Mouse (Mus musculus): ENCODE data around the gene 1700025C18Rik.
A peak's percentile ranks its signal among the peaks of the same experiment; 100 is the strongest.

Gene 1700025C18Rik

DNA sequence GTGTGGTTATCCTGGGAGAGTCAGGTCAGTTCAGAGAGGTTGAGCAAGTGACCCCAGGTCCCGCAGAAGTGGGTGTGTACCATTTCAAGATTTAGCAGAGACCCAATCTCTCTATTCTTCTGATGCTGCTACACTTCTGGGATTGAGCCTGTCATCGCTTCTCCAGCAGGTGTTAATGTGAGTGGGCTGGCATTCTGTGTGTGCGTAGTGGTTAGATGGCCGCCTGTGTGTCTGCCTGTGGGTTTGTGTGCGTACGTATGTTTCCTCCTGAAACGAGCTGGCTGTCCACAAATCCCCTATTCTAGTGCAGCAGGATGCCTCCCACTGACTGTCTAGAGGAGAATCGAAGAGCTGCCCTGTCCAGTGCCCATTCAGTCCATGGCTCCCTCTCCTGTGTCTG lies 12.5 kb downstream of the 1700025C18Rik start:
- DNase-seq (ENCODE audit: low read depth, low spot score): no peak

DNA sequence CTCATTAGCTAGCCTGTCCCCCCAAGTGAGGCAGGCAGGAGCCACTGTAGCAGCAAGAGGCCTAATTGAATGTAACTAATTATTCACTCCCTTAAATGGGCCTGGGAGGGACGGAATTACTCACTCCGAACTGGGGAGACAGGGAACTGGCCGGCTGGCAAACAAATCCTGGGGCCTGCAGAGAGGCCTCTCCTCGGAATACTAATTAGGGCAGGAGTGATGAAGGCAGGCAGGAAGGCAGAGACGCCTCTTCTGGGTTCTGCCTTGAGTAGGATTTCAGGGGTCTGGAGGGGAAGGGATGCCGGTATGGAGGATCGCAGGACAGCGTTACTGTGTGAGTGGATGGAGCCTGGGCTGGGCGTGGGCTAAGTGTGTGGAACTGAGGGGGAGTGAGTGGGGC lies 13.5 kb downstream of the 1700025C18Rik start:
- no peak for DNase-seq (ENCODE audit: low read depth, low spot score)

DNA sequence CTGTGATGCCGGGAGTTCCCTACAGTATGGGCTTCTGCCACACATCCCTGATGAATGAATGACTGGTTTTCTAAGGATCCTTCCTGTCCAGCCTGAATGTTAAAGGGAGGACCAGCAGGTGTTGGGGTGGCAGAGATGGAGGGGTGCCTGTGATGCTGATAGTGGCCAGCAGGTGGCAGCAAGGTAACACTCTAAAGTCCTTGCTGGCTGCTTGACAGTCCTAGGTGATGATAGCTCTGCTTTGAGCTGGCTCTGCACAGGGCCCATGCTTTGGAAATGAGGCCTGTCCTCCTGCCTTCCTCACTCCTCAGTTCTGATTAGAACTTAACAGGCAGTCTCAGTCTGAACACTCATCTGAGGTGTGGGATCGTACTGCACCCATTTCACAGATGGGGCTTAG lies 15.6 kb downstream of the 1700025C18Rik start:
- peak; percentile 89 for DNase-seq (ENCODE audit: low read depth, low spot score)

DNA sequence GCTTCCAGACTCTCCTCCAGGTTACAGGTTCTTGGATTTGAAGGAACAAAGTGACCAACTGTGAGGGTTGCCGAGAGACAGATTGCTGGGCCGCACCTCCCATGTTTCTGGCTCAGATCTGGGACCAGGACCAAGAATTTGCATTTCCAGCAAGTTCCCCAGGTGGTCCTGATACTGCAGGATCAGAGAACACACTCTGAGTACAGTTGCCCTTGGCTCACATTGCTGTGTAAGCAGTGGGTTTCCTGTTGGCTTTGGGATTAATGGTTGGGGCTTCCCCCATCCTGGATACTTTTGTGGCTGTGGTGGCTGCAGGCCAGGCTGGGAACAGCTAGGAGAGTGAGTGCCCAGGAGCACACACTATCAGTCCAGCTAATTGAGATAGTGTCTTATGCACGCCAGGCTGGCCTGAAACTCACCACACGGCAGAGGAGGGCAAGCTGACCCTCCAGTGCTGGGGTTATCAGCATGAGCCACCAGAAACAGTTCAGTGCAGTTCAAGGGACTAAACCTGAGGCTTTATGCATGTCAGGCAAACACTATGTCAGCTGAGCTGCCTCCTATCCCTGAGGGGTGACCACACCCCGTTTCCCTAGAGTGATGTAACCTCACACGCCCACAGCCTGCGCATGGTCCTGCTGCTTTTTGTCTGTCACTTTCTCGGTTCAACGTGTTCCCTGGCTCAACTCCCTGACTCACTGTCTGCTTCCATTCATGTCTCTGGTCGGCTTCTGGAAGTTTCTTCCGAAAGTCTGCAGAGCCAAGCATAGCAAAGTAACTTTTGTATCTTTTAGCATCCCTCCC lies 16.3 kb downstream of the 1700025C18Rik start:
- DNase-seq (ENCODE audit: low read depth, low spot score): peak; percentile 26

DNA sequence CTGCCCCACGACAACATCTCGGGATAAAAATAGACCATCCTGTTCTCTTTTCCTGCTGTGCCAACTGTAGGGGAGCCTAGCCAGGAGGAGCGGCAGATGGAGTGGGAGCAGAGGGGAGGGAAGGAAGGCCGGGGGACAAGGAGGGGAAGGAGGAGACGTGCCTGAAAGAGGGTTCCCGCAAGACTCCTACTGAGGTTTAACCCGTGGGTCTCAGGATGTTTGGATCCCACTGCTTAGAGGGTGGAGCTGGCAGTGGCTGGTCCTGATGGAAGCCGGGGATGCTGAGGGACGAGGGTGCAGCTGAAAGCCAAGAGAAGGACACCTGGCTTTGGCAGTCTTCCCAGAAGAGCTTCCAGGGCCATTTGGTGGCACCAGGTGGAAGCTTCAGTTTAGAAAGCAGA lies 17.2 kb downstream of the 1700025C18Rik start:
- DNase-seq (ENCODE audit: low read depth, low spot score): no peak

DNA sequence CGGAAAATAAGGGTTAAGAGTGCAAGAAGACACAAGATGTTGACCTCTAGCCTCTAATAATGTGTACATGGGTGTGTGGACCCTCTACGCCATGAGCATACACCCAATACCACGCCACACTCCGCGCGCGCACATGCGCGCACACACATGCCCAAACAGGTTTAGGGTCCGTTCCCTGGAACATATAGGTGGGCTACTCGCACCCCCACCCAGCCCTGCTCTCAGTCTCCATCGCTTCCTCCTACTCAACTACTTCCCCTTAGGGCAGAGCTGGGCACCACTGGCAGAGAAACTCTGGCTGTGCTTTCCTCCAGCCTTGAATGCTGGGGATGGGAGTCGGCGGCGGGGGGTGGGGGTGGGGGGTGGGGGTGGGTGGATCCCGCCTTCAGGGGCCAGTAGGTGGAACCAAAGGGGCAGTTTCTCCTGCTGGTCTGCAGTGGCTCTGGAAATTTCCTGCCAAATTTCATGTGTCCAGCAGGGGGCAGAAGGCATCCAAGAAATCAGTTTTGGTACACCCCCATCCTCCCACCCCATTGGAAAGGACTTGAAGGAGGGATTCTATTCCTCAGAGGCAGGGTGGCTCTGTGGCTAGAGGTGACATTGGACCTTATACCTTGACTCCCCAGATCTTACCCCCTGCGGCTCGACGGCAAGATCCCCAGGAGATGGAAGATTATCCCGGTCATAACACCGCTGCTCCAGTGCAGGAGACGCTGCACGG lies 20.3 kb downstream of the 1700025C18Rik start:
- DNase-seq (ENCODE audit: low read depth, low spot score): peak; percentile 80

DNA sequence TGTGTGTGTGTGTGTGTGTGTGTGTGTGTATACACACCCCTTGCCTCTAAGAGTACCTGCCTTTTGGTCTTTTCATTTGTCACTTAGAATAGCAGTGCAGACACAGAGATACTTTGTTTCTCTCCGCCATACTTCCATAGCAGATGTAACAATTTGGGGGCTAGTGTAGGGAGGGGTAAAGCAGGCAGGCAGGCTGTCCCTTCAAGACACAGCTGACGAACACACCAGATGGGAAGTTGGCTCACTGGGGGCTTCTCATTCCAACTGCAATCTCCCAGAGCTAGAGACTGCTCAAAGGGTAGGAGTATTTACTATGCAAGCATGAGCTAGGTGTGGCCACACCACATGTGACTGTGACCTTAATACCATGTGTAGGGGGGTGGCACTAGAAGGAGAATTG lies 21.7 kb downstream of the 1700025C18Rik start:
- no peak for DNase-seq (ENCODE audit: low read depth, low spot score)

DNA sequence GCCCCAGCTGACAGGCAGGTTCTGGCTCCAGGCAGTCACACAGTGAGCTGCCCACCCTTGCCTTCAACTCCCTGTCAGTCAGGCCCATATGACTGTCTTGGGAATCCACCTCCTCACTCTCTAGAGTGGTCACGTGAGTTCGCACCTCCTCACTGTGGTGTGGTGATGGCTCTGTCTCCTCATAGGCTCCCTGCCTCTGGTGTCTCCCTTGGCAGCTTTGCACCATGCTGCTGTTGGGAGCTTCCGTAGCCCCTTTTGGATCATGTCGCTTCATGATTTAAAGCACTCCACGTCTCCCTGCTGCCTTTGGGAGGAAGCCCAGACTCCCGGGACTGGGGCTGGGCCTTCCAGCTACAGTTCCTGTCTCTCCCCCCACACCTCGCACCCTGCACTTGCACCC lies 26.1 kb downstream of the 1700025C18Rik start:
- DNase-seq (ENCODE audit: low read depth, low spot score): no peak

DNA sequence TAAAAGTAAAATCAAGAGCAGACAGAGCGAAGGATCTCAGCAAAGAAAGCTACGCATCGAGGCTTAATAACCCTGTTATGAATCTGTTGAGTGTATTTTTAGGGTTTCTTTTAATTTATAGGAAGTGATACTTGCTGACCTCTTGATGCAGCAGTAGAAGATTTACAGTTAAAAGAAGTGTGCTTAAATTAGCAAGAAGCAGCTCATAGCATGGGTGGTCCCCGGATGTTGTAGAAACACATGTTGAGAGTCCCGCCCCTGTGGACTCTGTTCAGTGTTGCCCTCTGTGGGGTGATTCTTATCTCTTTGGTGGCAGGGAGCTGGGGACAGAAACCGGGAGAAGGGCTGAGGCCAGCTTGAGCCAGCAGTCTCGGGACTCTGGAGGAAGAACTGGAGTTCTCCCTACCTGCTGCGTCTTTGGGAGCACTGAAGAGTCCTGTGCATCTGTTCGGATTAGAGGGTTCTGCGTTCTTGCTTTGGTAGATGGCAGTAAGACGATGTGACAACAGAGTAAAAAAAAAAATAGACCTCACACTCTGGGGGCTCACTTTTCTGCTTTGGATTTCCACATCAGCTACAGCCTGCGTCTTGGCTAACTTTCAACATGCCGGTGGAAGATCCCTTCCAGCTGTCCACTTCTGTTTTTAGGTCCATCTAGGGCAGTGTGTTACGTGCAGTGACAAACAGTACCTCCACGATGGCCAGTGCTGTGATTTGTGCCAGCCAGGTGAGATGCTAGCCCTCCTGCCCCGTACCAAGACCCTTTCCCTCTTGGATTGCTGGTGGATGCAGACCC lies 28.7 kb downstream of the 1700025C18Rik start:
- no peak for DNase-seq (ENCODE audit: low read depth, low spot score)

DNA sequence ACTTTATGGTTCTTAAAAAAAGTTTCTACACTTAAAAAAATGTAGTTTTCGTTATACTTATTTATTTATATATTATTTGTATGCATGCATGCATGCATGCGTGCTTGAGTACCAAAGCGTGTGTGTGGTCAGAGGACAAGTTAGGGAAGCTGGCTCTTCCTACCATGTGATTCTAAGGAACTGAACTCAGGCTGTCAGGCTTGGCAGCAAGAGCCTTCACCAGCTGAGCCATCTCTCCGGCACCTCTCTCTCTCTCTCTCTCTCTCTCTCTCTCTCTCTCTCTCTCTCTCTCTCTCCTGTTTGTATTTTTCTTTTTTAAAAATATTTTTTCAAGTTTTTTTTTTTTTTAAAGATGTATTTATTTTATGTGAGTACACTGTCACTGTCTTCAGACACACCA lies 30.6 kb downstream of the 1700025C18Rik start:
- no peak for DNase-seq (ENCODE audit: low read depth, low spot score)

DNA sequence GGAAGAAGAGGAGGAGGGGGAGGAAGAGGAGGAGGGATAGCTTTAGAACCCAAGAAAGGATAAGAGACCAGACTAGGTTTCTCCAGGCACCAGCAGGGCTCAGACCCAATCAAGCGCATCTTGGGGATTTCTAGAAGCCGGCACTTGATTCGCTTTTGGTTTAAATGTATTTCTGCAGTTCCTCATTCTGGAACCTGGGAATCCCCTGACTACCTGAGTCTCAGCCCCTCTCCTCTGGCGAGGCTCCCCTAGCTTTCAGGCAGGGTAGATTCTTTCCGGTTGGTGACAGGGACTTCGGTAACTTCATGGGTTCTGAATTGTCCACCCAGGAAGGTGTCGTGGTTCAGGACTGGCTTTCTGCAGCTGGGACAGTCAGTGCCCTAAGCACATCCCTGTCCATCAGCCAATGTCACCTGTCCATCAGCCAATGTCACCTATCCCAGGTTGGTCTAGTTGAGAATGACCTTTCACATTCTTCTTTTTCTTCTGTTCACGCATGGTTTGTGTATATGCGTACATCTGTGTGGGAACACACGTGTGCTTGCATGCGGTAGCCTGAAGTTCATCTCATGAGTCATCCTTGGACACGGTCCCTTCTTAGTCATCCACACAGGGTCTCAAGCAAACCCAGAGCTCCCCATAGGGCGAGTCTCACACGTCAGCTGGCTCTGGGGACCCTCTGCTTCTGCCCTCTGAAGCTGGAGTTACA lies 34.0 kb downstream of the 1700025C18Rik start:
- DNase-seq (ENCODE audit: low read depth, low spot score): no peak

DNA sequence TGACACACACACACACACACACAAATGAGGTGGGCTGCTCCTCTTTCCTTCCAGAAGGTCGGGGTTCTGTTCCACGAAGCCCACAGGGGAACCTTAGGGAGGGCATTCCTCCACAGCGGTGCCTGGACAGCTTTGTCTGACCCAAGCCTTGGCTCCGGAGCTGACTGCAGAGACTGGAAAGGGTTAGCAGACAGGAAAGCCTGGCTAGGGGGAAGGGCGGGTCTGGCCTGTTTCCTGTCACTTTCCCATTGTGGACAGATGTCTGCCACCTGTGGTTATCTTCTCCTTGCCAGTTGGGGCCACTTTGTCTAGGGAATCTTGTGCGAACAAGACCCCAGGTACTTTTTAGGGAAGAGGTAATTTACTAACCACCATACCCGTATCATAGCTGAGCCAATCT lies 34.6 kb downstream of the 1700025C18Rik start:
- DNase-seq (ENCODE audit: low read depth, low spot score): no peak

DNA sequence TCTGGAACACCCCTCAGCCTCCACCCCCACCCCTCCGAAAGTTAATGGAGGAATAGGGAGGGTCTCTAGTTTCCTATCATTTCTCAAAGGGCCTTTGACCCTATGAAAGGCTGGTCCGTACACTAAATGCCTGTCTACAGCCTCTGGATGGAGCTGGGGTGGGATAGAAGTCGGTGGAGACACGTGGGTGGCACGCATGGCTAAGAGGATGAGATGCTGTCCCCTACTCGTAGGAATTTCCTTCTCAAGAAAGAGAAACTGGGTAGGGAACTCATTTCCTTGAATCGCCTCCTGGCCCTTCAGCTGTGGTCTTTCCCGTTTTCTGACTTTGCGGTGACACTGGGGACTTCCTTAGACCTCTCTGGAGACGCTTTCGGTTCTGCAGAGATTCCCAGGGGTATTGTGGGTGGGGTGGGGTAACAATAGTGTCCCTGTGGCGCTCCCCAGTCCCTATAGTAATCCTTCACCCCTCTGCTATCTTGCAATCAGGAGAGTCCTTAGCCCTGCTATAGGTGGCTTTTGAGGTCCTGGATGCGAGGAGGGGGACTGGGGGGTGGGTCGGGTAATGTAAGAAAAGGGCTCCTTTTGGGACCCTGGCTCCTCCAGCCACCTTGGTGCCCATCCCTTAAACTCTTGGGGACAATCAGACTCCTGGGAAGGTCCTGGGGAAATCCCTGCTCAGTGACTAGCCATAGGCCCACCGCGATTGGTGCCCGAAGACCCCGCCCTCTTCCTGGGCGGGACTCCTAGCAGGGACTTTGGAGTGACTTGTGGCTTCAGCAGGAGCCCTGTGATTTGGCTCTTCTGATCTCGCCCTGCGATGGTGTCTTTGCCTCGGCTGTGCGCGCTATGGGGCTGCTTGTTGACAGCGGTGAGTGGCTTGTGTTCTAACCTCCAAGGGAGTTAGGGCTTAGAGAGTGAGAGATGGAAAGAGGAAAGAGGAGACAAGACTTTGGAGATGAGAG lies 35.4 kb downstream of the 1700025C18Rik start, which contains the start of gene Cd40:
TSS of gene Cd40 (plus strand) at position 740 of the 965 bp plus-strand sequence.
- DNase-seq (ENCODE audit: low read depth, low spot score): no peak

DNA sequence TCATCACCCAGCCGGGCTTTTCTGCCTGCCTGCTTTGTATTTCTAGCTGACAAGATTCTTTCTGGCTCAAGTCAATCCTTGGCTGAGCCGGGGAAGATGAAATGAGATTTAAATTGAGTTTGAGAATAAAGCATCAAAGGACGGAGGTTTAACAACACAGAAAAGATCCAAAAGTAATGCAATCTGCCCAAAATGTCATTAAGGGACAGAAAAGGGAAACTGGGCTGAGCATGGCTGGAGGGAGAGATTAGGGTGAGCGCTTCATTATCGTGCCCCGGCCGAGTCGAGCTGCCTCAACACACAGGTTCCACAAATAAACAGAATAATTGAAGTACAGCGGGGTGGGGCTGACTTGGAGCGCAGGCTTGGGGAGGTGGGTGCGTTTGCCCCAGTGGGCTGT lies 39.0 kb downstream of the 1700025C18Rik start:
- DNase-seq (ENCODE audit: low read depth, low spot score): no peak

DNA sequence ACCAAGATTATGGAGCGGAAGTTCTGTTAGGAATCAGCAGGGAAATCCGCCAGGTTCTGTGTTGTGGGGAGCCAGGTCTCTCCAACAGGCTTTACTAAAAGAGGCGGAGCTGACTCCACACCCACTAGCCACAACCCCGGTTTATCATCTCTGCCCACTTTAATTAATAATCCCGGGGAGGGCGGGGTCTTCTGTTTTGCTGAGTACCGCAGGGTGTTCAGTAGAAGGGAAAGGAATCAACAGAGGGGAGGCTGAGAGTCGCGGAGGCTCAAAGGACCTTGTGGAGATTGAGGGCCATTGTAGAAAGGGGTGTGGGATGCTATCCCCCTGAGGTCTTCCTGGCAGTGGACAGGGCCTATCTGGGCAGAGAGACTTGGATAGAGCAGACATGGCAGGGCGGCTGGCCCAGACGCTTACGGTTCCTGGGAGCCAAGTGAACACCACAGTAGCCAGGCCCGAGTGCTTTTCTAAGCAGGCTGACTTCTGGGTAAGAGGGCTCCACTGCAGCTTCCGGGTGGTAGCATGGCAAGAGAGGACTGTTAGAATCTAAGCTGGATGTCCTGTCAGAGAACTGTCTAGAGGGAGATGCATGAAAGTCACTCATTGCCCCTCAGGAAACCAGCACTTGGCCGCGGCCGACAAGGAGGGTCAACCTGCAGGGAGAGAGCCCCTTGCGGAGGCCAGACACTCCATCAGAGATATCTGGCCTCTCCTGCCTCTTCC lies 39.6 kb downstream of the 1700025C18Rik start:
- DNase-seq (ENCODE audit: low read depth, low spot score): no peak

DNA sequence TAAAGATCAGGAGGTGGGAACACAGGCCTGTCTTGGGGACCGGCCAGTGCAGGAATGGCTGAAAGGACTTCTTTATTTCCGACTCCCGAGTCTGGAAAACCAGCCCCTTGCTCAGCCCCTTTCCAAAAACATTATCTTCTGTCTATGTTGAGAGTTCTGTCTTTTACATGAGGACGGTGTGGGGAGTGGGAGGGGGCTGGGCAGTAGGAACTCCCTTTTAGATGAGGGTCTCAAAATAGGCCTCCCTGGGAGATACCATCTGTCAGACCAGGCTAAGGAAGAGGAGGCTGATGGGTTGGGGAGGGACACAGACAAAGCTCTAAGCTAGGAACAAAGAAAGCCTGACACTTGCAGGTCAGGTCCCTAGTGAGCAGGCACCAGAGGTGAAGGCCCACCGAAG lies 41.5 kb downstream of the 1700025C18Rik start:
- DNase-seq (ENCODE audit: low read depth, low spot score): no peak

DNA sequence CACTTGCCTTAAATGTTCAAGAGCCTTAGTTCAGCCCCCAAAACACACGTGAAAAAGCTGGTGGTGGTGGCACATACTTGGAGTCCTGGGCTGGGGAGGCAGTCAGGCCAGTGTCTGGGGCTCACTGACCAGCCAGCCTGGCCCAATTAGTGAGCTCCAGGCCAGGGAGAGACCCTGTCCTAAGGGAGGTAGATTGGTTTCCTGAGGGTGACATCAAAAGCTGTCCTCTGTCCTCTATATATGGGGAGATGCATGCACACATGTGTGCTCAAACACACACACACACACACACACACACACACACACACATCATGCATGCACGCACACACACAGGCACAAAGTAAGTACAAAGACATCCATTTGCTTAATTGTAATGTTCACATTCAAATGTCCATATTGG lies 46.8 kb downstream of the 1700025C18Rik start:
- no peak for DNase-seq (ENCODE audit: low read depth, low spot score)

DNA sequence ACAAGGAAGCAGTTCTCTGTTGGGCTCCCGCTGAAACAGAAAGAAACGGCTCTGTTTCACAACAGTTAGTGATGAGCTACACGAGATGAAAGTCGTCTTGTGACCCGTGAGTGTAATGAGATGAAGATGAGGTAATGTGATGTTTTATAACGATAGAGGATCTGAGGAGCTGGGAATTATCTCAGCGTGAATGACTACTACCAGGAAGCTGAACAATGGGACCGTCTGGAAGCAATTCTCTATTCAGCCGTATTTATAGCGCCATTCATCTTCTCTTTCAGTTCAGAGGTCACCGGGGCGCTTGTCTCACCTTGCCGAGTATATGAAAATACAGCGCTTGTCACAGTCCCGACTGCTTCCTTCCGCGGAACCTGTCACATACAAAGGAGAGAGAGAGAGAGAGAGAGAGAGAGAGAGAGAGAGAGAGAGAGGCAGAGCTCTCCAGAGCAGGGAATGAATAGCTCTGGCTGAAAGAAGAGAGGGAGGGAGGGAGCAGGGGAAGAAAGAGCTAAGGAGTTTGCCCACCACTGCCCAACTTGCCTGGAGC lies 47.4 kb downstream of the 1700025C18Rik start:
- peak; percentile 29 for DNase-seq (ENCODE audit: low read depth, low spot score)

DNA sequence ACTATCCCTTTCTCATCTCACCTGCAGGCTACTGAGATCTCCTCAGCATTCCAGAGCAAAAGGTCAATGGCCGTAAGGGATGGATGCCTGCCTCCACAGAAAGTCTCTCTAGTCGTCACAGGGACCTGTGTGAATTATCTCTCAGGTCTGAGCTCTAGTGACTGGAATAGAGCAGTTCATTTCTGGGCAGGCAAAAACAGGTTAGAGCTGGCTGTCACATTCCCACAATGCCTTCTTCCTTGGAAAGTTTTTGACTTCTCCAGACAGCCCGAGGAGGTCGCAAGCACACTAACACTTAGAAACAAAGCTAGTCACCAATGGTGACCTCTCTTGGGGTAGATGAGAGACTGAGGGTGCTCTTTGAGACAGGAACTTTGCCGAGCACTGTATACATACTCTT lies 48.4 kb downstream of the 1700025C18Rik start:
- DNase-seq (ENCODE audit: low read depth, low spot score): no peak

Measured in 3T3-L1 (cell line).